Mouse (Mus musculus): ENCODE measurements at regions not wholly inside any gene's neighbourhood (a gene's known extent, or its start where the extent isn't known, plus 50 kb on each side); places are given as distances from the start of the nearest gene placed in this dataset.
A peak's percentile ranks its signal among the peaks of the same experiment; 100 is the strongest.

DNA sequence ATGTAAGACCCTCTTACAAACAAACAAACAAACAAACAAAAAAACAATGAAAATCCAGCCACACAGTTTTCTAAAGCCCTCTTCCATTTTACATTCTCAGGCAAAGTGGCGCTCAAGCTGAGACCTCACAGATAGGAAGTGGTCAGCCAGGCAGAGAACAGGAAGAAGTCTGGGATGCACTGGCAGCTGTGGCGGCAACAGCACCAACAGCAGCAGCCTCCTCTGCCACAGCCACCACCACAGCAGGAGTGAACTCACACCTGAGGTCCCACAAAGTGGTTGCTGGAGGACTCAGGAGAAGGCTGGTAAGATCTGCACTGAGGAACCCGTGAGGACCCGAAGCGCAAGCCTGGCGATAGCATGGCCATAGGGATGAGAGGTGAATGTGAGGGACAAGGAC lies 156.3 kb downstream of the Grm4 start:
- no peak for DNase-seq (ENCODE audit: low spot score in 2 of 2)

DNA sequence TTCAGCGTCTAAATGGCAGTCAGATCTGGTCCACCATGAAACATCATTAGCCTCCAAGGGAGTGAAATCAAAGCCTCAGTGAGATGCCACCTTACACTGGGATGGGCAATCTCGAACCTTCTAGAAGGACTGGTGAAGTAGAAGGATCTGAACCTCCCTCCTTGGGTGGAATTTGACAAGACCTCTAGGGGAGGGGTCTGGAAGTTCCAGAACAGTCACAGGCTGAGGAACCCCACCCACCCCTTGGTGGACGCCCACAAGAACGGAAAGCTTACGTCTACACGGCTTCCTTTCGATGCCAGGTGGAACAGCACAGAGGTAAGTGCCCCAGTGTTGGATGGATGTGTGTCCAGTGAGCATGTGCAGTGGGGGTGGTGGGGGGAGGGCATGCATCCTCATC lies 156.9 kb downstream of the Grm4 start:
- DNase-seq (ENCODE audit: low spot score in 2 of 2), result no peak

DNA sequence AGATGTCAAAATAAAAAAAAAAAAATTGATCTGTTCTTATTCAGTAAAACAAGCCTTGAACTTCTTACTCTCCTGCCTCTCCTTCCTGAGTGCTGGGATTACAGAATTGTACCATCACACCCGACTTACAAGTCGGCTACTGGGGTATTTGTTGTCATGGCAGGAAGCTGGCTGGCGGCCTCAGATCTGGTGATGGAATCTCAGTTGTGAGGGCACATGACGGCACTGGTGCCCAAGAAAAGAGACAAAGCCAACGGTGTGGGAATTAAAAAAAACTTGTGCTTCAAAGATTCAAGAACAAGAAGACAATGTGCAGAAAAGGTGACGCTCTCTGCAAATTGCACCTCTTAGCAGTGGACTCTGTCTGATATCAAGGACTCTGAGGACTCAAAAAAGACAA lies 157.3 kb downstream of the Grm4 start:
- DNase-seq (ENCODE audit: low spot score in 2 of 2), result no peak

DNA sequence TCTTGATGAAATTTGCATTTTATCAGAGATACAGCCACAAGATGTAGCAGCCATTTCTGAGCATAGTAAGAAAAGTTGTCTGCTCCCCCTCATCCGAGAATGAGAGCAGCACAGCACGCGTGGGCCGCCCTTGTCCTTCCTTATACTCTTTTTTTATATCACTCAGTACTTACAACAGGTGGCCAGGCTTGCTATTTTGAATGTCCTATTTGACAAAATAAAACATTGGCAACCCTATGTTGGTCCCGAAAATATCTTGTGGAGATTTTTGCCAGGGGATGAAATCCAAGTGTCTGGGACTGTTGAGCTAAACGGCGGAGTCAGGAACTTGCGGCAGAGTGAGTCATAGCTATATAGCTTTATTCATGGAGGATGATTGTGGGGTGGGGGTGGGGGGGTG lies 158.0 kb upstream of the Lemd2 start:
- peak; percentile 28 to 29 for DNase-seq (ENCODE audit: low spot score in 2 of 2)

- no peak for DNase-seq (ENCODE audit: low spot score in 2 of 2)
Observed at GRCm38 (mm10) chr17:27361362-27361761, 157.1 kb upstream of the Lemd2 start.

DNA sequence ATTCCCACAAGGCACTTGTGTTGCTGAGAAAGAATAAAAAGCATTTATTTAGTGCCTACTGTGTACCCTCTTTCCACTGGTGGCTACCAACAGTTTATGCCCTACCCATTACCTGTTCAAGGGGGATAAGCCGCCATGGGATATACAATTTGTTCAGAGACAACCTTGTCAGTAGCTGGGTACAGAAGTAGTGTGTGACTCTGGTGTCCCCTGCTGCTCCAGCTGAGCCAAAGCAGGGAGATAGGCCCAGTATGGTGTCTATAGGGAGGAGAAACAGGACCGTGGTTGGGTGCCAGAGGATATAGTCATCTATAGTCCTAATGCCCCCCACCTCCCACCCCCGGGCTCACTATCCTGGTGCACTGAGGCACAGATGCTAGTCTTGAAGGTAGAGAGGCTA lies 152.6 kb upstream of the Lemd2 start:
- no peak for DNase-seq (ENCODE audit: low spot score in 2 of 2)

GRCm38 (mm10) chr17:27355717-27356116 lies 151.4 kb upstream of the Lemd2 start:
- no peak for DNase-seq (ENCODE audit: low spot score in 2 of 2)

GRCm38 (mm10) chr17:27355056-27355455 lies 150.8 kb upstream of the Lemd2 start:
- DNase-seq (ENCODE audit: low spot score in 2 of 2), result no peak

DNA sequence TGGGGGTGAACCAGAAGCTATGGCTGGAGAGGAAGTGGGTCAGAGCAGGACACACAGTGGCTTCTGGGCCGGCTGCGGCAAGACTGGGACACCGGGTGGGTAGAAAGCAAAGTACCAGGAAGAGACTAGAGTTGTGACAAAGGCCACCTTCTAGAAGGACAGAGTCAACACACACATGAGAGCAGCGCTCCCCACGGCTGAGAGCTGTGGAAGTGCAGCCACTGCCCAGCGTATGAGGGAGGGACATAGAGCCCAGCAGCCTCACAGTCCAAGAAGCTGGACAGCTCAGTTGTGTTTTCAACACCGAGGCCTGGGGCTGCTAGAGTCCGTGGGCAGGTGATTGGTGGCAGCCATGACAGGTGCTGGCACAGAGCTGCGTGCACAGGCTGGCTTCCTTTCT lies 145.6 kb upstream of the Lemd2 start:
- DNase-seq (ENCODE audit: low spot score in 2 of 2), result no peak

DNA sequence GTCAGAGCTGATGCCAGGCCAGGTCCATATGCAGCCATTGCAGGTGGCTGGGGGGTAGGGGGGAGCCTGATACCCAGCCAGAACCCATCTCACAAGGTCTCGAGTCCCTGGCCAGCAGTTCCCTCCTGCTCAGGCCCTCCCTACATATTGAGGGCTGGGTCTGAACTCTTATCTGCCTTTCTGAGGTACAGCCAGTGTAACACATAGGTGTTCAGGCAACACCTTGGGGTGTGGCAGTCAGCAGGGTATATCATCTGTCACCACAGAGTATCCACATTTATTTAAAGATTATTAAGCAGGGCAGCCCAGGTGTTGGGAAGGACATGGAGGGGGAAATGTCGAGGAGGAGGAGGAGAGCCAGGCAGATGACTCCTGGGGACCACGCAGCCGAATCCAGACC lies 145.2 kb upstream of the Lemd2 start:
- no peak for DNase-seq (ENCODE audit: low spot score in 2 of 2)

DNA sequence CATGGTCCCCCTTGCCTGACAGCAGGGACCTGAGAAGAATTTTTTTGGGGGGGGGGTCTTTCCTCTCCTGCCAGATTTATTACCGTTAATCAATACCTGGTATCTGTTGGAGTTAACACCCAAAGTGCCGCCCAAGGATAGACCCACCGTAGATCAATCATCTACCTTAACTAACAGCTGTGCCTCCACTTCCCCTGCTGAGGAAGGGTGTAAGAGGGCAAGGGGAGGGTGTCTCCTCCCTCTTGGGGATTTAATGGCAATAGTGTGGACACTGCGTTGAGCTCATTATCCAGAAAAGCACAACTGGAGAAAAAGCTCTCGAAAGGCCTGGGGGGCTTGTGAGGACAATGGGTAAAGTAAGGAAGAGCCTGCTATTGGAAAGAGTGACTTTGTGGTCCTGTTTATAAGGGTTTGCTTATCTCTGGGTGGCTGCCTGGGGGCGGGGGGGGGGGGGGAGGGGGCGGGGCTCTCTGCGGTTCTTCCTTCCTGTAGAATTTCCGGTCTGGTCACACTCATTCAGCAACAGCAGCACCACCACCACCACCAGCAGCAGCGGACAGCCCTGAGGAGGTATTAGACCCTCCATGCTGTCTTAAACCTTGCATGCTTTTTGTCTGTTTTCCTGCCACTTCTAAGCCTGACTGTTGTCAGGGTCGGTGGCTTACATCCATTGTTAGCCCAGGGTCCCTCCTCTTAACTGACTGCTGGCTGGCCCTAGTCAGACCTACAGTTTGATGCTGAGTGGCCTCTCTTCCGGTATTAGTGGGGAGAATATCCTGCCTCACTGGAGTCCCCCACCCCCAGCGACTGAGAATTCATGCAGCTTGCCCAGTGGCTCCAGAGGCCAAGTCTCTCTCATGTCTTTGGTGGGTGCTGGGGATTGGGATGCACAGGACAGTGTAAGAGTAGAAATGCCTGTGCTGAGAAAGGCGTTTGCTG lies 138.0 kb upstream of the Lemd2 start:
- DNase-seq (ENCODE audit: low spot score in 2 of 2), result no peak

DNA sequence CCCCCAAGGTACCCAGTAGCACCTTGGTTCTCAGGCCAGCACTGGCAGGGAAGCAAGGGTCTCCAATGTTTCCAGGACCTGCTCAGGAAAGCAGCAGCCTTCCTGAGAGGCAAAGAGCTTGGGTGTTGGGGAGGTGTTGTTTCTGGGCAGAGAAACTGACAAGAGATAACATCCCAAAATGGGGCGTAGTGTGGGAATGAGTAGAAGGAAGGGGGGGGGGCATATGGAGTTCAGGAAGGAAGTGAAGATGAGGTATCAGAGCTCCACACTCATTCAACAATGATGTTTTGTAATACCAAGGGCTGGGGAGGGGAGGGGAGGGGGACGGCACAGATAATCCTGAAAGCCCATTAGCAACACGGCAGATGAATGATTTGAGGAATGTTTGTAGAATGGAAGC lies 135.6 kb upstream of the Lemd2 start:
- no peak for DNase-seq (ENCODE audit: low spot score in 2 of 2)

DNA sequence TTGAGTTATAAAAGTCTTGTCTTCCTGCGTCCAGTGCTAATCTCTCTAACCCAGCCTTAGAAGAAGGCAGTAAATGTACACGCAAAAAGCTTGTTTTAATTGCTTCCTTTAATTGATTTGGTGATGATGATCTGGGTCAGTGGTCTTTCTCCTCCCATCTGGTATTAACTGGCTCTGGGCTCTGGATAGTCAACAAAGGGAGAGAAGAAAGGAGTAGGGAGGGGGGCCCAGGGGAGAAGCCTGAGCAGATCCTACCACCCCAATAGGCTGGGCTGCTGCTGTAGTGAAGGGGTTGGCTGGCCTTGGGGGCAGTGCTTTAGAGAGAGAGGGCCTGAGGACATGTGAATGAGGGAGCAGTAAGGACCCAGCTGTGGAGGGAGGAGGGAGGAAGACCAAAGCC lies 135.0 kb upstream of the Lemd2 start:
- DNase-seq (ENCODE audit: low spot score in 2 of 2), result no peak

DNA sequence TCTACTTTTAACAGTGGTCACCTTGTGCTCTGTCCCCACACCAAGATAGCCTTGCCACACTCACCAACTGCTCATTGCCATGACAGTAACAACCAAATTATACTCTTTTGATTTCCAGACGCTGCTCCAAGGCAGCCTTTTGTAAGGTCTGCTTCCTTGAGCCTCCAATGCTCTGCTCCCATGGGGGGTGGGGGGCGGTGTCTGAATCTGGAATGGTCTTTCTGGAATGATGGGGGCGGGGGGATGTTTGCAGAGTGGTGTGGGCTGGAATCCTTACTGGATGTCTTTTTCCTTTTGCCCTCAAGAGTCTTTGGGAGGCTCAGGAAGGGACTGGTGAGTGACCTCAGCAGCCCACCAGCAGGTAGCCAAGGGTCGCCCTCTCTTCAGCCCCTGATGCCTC lies 131.4 kb upstream of the Lemd2 start:
- no peak for DNase-seq (ENCODE audit: low spot score in 2 of 2)

DNA sequence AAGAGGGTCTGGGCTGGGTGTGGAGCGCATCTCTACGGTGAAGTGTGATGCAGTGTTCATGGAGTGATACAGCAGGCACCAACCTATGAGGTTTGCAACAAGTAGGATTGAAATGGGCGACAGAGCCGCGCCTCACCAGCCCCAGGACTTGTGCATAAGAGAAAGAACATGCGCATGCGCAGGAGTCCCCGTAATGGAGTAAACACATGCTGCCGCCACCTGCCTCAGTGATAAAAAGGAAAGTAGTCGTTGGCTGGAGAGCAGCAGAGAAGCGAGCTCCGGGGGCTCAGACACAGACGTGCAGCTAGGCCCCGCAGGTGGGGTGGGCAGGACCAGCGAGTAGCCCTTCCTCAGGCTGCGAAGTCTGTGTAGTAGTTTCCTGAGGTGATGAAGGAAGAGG lies 129.3 kb upstream of the Lemd2 start:
- DNase-seq (ENCODE audit: low spot score in 2 of 2), result no peak

- DNase-seq (ENCODE audit: low spot score in 2 of 2), result no peak
Observed at GRCm38 (mm10) chr17:27333141-27333540, 128.9 kb upstream of the Lemd2 start.

DNA sequence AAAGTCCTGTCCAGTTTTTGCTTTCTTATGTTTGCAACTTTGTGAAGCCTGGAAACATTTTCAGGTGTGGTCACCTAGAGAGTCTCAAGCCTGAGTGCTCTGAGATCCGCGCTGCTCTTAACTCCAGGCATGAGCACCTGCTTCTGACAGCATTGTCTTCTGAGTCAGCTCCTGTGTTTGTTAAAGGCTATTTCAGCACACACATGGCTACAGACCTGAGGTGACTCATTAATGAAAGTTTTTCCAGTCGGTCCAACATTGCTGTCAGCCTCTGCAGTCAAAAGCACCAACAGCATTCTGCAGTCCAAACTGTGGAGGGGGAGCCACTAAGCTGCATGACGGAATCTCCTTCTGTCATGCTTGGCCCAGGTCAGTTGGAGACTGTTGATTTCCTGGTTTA lies 127.8 kb upstream of the Lemd2 start:
- DNase-seq (ENCODE audit: low spot score in 2 of 2), result no peak

DNA sequence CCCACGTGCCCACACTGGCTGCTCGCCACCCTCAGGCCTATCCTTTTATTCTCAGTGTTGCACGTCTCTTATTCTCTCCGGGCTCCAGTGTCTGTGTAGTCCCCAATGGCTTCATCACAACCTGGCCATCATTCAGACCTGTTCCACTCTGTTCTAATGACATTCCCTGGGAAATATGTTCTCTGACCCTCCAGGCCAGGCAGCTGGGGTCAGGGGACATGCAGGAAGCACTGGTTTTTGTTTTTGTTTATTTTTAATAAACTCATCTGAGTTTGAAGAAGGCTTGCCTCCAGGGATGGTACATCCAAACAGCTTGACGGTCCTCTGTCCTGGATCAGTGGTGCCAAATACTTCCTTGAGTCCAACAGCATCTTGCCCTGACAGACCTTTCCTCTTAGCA lies 127.4 kb upstream of the Lemd2 start:
- no peak for DNase-seq (ENCODE audit: low spot score in 2 of 2)

GRCm38 (mm10) chr17:27329791-27330190 lies 125.5 kb upstream of the Lemd2 start:
- no peak for DNase-seq (ENCODE audit: low spot score in 2 of 2)

DNA sequence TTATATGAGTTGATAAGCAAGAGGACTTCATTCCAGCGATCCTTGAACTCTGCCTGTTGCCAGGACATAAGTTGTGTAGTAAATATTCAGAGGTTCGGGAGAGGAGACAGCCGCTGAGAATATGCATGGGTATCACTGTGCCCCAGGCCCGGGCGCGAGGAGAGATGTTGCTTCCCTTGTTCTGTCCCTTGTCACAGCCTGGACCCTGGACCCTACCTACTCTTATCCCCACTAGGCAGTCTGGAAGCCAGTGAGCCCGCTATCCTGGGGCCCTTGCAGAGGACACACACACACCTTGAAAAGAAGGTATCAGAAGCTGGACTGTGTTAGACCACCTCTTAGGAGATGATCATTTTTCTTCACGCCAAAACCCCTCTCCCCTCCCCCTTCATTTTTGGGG lies 124.9 kb upstream of the Lemd2 start:
- no peak for DNase-seq (ENCODE audit: low spot score in 2 of 2)

GRCm38 (mm10) chr17:27325002-27325460 lies 120.8 kb upstream of the Lemd2 start:
- DNase-seq (ENCODE audit: low spot score in 2 of 2), result peak; percentile 69 to 70

- DNase-seq (ENCODE audit: low spot score in 2 of 2), result no peak
Observed at GRCm38 (mm10) chr17:27323513-27323912, 119.2 kb upstream of the Lemd2 start.

- no peak for DNase-seq (ENCODE audit: low spot score in 2 of 2)
Observed at GRCm38 (mm10) chr17:27322891-27323509, 118.7 kb upstream of the Lemd2 start.

Measured in frontal cortex, postnatal 14 days (tissue).